Mouse (Mus musculus): ENCODE results near the gene Ep300. TPM values are rescaled to one million over a fixed set of nuclear protein-coding genes. Genes with fewer than 3 reads are reported as not detected.

Gene Ep300
- polyA plus RNA-seq (2016; fragmentation: Nextera tagmentation; extraction: Ambion mirVana), result 17.7 and 20.4 TPM in 2 replicates

GRCm38 (mm10) chr15:81584913-81585745 is at the start of gene Ep300:
Gene Ep300 (plus strand): TSS chr15:81585351.
- Histone ChIP-seq H3K27ac (peak within 1 kb of the TSS; percentile 100), H3K4me1 (replicated peaks) (peaks cover 29% of the 10 kb centered on the region), H3K27me3 (ENCODE audit: insufficient read depth, poor library complexity, severe bottlenecking) (no peaks in the 10 kb centered on the region), H3K9me3 (no peaks in the 10 kb centered on the region), H3K36me3 (peaks cover 23% of the 10 kb centered on the region), H3K4me3 (peak within 1 kb of the TSS; percentile 98)
- WGBS, result under 1% methylated on average over 68 of the region's 68 CpGs
- peak; percentile 97 for DNase-seq (ENCODE audit: low spot score)

DNA sequence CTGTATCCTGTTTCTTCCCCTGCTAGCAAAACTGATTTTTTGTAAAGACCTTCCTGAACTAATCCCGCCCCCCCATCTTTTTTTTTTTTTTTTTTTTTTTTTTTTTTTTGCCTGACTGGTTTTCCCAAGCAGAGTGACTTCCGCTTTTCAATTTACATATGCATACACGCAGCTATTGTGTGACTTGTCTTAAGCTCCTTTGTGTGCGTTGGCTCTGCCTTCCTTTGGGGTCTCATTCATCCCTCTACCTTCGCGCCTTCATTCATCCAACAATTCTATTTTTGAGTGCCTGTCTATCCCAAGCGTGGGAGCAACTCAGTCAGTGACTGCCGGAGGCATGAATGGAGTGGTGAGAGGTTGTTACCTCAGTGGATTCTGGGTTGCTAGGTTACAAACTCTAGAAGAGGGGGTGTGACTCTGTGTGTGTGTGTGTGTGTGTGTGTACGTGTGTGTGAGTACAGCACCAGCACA is 49.2 kb upstream of the Ep300 start:
- H3K4me1 ChIP-seq (replicated peaks), result peaks cover 16% of the 10 kb centered on the region
- no peaks in the 10 kb centered on the region for H3K36me3 ChIP-seq
- no peaks in the 10 kb centered on the region for H3K27me3 ChIP-seq (ENCODE audit: insufficient read depth, poor library complexity, severe bottlenecking)
- DNase-seq (ENCODE audit: low spot score), result peak; percentile 49
- H3K4me3 ChIP-seq, result no peak overlapping the region
- no peaks in the 10 kb centered on the region for H3K9me3 ChIP-seq
- WGBS, result 25% methylated on average over 9 of the region's 9 CpGs
- H3K27ac ChIP-seq, result peak overlapping the region; percentile 25; the same call in 1 of the 2 replicates

DNA sequence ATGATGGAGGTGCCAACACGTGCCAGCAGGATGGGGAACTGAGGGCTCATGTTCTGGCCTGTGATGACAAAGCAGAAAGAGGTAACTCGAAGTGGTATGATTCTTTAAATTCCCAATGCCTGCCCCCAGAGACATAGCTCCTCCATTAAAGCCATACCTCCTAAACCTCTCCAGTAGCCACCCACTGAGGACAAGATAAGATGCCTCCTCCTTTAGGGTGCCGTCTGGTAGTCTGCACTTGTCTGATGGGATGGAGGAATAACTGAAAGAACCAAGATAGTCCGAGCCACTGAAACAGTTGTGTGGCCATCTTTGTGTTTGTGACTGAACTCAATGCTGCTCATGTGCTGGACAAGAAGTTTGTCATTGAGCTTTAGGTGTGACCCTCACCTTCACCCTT is 47.0 kb upstream of the Ep300 start:
- DNase-seq (ENCODE audit: low spot score), result no peak
- 85% methylated on average over 4 of the region's 4 CpGs for WGBS

GRCm38 (mm10) chr15:81539560-81539959 is 45.6 kb upstream of the Ep300 start:
- DNase-seq (ENCODE audit: low spot score), result no peak
- no peak overlapping the region for H3K27ac ChIP-seq
- WGBS, result 71% methylated on average over 2 of the region's 2 CpGs

More for the DNA sequence above, 47.0 kb upstream of the Ep300 start:
- no peaks in the 10 kb centered on the region for H3K27me3 ChIP-seq (ENCODE audit: insufficient read depth, poor library complexity, severe bottlenecking)
- no peak overlapping the region for H3K27ac ChIP-seq
- H3K4me3 ChIP-seq, result no peak overlapping the region
- no peaks in the 10 kb centered on the region for H3K9me3 ChIP-seq
- peaks cover 16% of the 10 kb centered on the region for H3K4me1 ChIP-seq (replicated peaks)
- H3K36me3 ChIP-seq, result no peaks in the 10 kb centered on the region

DNA sequence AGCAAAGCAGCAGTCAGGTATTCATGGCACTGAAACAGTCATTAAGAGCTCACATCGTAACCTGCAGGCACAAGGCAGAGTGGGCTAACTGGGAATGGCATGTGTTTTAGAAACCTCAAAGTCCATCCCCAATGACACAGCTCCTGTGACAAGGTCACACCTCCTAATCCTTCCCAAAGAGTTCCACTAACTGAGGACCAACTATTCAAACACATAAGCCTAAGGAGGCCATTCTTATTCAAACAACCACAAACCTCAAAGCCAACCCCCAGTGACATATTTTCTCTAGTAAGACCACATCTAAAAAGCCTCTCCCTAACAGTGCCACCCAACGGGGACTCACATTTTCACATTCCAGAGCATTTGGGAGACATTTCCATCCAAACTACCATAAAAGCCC is 40.2 kb upstream of the Ep300 start:
- 92% methylated on average over 2 of the region's 2 CpGs for WGBS
- H3K27me3 ChIP-seq (ENCODE audit: insufficient read depth, poor library complexity, severe bottlenecking), result no peaks in the 10 kb centered on the region

More at GRCm38 (mm10) chr15:81539560-81539959, 45.6 kb upstream of the Ep300 start:
- Histone ChIP-seq H3K27me3 (ENCODE audit: insufficient read depth, poor library complexity, severe bottlenecking) (no peaks in the 10 kb centered on the region), H3K9me3 (no peaks in the 10 kb centered on the region), H3K36me3 (no peaks in the 10 kb centered on the region), H3K4me1 (replicated peaks) (peaks cover 16% of the 10 kb centered on the region), H3K4me3 (no peak overlapping the region)

GRCm38 (mm10) chr15:81545387-81546176 is 39.6 kb upstream of the Ep300 start:
- DNase-seq (ENCODE audit: low spot score), result no peak
- no peaks in the 10 kb centered on the region for H3K4me1 ChIP-seq (replicated peaks)
- WGBS, result 86% methylated on average over 5 of the region's 5 CpGs
- no peaks in the 10 kb centered on the region for H3K36me3 ChIP-seq
- no peak overlapping the region for H3K27ac ChIP-seq
- no peak overlapping the region for H3K4me3 ChIP-seq
- no peaks in the 10 kb centered on the region for H3K27me3 ChIP-seq (ENCODE audit: insufficient read depth, poor library complexity, severe bottlenecking)
- no peaks in the 10 kb centered on the region for H3K9me3 ChIP-seq

More for the DNA sequence above, 40.2 kb upstream of the Ep300 start:
- Histone ChIP-seq H3K27ac (no peak overlapping the region), H3K4me1 (replicated peaks) (no peaks in the 10 kb centered on the region), H3K36me3 (no peaks in the 10 kb centered on the region), H3K9me3 (no peaks in the 10 kb centered on the region), H3K4me3 (no peak overlapping the region)
- DNase-seq (ENCODE audit: low spot score), result no peak

DNA sequence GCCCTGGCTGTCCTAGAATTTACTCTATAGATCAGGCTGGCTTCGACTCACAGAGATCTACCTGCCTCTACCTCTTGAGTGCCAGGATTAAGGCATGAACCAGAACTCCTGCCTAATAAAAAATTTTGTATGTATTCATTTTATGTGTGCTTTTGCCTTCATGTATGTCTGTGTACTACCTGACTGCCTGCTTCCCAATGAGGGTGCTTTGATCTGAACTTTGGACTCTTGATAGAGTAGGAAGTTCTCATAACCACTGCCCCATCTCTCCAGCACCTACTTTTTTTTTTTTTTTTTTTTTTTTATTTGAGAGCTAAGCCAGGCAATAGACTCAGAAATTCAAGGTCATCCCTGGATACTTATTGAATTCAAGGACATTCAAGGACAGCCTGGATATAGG is 31.7 kb upstream of the Ep300 start:
- Histone ChIP-seq H3K36me3 (no peaks in the 10 kb centered on the region), H3K27ac (no peak overlapping the region), H3K4me3 (no peak overlapping the region), H3K9me3 (no peaks in the 10 kb centered on the region), H3K27me3 (ENCODE audit: insufficient read depth, poor library complexity, severe bottlenecking) (no peaks in the 10 kb centered on the region), H3K4me1 (replicated peaks) (peaks cover 11% of the 10 kb centered on the region)
- DNase-seq (ENCODE audit: low spot score), result no peak
- WGBS, result 90% methylated on average over 1 of the region's 1 CpGs

DNA sequence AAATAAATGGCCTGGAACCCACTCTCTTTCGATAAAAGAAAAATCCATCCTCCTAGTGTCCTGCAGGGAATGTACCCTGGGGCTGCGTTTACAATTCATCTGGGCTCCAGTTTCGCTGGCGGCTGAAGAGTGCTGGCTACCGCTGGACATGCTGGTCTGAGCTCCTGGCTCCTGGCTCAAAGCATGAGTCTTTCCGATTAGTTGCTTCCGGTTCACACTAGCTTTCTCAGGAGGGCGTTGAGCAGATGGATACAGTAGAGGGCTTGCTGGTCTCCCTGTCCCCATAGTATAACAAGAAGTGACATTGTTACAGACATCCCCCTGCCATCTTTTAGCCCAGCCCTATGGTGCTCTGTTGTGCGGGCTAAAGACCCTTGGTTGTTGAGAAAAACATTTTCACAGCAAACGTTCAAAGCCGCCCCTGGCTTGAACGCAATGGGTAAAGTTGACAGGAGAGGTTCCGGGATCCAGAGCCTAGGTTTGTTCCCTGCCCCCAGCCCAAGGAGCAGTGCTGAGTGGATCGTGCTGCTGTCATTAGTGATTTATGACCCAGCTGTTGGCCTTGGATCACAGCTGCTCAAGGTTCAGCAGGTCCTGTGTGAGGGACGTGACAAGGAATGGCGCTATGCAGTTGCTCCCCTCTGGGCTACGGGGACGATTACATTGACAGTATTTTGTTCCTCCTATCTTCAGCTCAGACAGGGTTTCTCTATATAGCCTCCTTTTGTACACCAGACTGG is 30.4 kb upstream of the Ep300 start:
- Histone ChIP-seq H3K9me3 (no peaks in the 10 kb centered on the region), H3K27me3 (ENCODE audit: insufficient read depth, poor library complexity, severe bottlenecking) (no peaks in the 10 kb centered on the region), H3K4me3 (no peak overlapping the region), H3K27ac (no peak overlapping the region), H3K36me3 (no peaks in the 10 kb centered on the region), H3K4me1 (replicated peaks) (peaks cover 11% of the 10 kb centered on the region)
- WGBS, result 73% methylated on average over 18 of the region's 18 CpGs
- DNase-seq (ENCODE audit: low spot score), result peak; percentile 25

DNA sequence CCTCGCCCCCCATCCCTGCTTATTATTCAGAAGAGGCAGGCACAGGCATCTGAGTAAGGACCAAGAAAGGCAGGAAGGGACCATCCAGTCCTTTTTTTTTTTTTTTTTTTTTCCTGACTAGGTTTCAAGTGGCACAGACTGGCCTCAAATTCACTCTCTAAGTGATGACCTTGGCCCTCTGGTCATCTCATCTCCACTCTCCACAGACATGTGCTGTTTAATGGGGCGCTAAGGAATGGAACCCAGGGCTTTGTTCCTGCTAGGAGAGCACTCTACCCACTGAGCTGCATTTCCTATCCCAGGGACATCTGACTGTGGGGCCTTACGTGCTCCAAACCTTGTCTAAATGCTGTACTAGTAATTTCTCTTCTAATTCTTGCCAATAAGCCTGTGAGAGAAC is 29.2 kb upstream of the Ep300 start:
- 72% methylated on average over 3 of the region's 3 CpGs for WGBS
- no peaks in the 10 kb centered on the region for H3K27me3 ChIP-seq (ENCODE audit: insufficient read depth, poor library complexity, severe bottlenecking)
- no peaks in the 10 kb centered on the region for H3K36me3 ChIP-seq

GRCm38 (mm10) chr15:81561501-81561900 is 23.6 kb upstream of the Ep300 start:
- peaks cover 4% of the 10 kb centered on the region; the same call in 1 of the 2 replicates for H3K4me1 ChIP-seq (replicated peaks)
- 48% methylated on average over 3 of the region's 3 CpGs for WGBS
- no peaks in the 10 kb centered on the region for H3K27me3 ChIP-seq (ENCODE audit: insufficient read depth, poor library complexity, severe bottlenecking)
- DNase-seq (ENCODE audit: low spot score), result no peak
- H3K9me3 ChIP-seq, result no peaks in the 10 kb centered on the region
- no peak overlapping the region for H3K27ac ChIP-seq
- no peaks in the 10 kb centered on the region for H3K36me3 ChIP-seq
- no peak overlapping the region for H3K4me3 ChIP-seq

More for the DNA sequence above, 29.2 kb upstream of the Ep300 start:
- Histone ChIP-seq H3K4me1 (replicated peaks) (peaks cover 11% of the 10 kb centered on the region), H3K27ac (no peak overlapping the region), H3K4me3 (no peak overlapping the region), H3K9me3 (no peaks in the 10 kb centered on the region)
- DNase-seq (ENCODE audit: low spot score), result no peak

- H3K4me3 ChIP-seq, result no peak overlapping the region
- 78% methylated on average over 9 of the region's 9 CpGs for WGBS
- H3K27me3 ChIP-seq (ENCODE audit: insufficient read depth, poor library complexity, severe bottlenecking), result no peaks in the 10 kb centered on the region
- peaks cover 4% of the 10 kb centered on the region; the same call in 1 of the 2 replicates for H3K4me1 ChIP-seq (replicated peaks)
- no peaks in the 10 kb centered on the region for H3K9me3 ChIP-seq
- no peaks in the 10 kb centered on the region for H3K36me3 ChIP-seq
- no peak for DNase-seq (ENCODE audit: low spot score)
- H3K27ac ChIP-seq, result no peak overlapping the region
Measured at GRCm38 (mm10) chr15:81561996-81562395, 23.2 kb upstream of the Ep300 start.

All from hindbrain, embryonic 10.5 days (tissue).